Mouse (Mus musculus) CH12.LX (cell line): ENCODE data around the gene Zscan21.

Experiments used
- CTCF ChIP-seq, 2 experiments: IDR thresholded peaks in 1 of 2; conservative IDR thresholded peaks in 1 of 2; 2 replicates each; pipeline ENCODE4 v1.5.1; 2011 to 2012; ENCODE audit warnings: low read depth in 2 of 2, low read length in 2 of 2, improper control_type of control experiment in 1 of 2, inconsistent platforms in 1 of 2, mild to moderate bottlenecking in 1 of 2, moderate library complexity in 1 of 2
- EP300 ChIP-seq: IDR thresholded peaks from 2 replicates; pipeline ENCODE4 v1.6.1; 2011; ENCODE audit warnings: low read length, improper control_type of control experiment
- MAFK ChIP-seq: IDR thresholded peaks from 2 replicates; pipeline ENCODE4 v1.6.1; 2011; ENCODE audit warnings: low read length, improper control_type of control experiment; ENCODE audit not compliant: insufficient replicate concordance
- MAX ChIP-seq: IDR thresholded peaks from 2 replicates; pipeline ENCODE4 v1.6.1; 2011; ENCODE audit warnings: low read length, improper control_type of control experiment
- MEF2A ChIP-seq: IDR thresholded peaks from 2 replicates; pipeline ENCODE4 v1.6.1; 2014; ENCODE audit warnings: low read depth, mild to moderate bottlenecking, inconsistent platforms, low read length, improper control_type of control experiment, borderline replicate concordance
- NRF1 ChIP-seq: IDR thresholded peaks from 2 replicates; pipeline ENCODE4 v1.6.1; 2014; ENCODE audit warnings: low read depth, mild to moderate bottlenecking, inconsistent platforms, low read length, improper control_type of control experiment, moderate library complexity
- POLR2A ChIP-seq: IDR thresholded peaks from 2 replicates; pipeline ENCODE4 v1.6.1; 2011; ENCODE audit warnings: low read depth, mild to moderate bottlenecking, improper control_type of control experiment, low read length
- POLR2AphosphoS2 ChIP-seq: IDR thresholded peaks from 2 replicates; pipeline ENCODE4 v1.6.1; 2011; ENCODE audit warnings: low read depth, low read length, improper control_type of control experiment
- USF1 ChIP-seq: IDR thresholded peaks from 2 replicates; pipeline ENCODE4 v1.6.1; 2014; ENCODE audit warnings: low read depth, mild to moderate bottlenecking, inconsistent platforms, low read length, improper control_type of control experiment
- ZC3H11A ChIP-seq: IDR thresholded peaks from 2 replicates; pipeline ENCODE4 v1.6.1; 2012; ENCODE audit warnings: low read depth, mild to moderate bottlenecking, inconsistent platforms, low read length, improper control_type of control experiment

DNA sequence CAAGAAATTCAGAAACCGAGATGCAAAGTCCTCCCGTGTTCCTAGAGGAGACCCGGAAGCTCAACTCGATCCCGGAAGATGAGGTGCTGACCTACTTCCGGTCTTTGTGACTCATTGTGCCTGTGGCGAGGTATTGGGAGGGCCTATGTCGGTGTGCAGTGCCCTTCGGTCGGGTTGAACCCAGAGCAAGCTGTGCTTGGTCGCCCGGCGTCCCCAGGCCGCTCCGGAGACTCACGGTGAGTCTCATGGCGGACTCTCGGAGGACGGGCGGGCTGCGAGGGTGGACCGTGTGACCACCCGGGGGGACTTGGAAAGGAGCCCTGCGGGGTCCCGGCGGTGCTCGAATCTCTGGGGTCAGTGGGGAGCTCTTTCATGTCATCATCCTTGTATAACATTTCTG, 31.7 kb upstream of the Zscan21 start, which contains the start of gene Zkscan1:
- TF ChIP-seq MAFK (no peak), MEF2A (no peak), USF1 (no peak), NRF1 (no peak), EP300 (no peak), POLR2A (peak; percentile 95), CTCF (conservative IDR thresholded peaks at IDR 0.05 in 1 of 2, IDR thresholded peaks at IDR 0.05 in 1 of 2; ENCODE audit: low read depth in 2 of 2, low read length in 2 of 2) (no peak), POLR2AphosphoS2 (peak; percentile 86; the same call in 1 of the 2 replicates), ZC3H11A (no peak), MAX (no peak)
